In genomic region chr14:55052496-55052895, GRCm38 (mm10) we compare ENCODE assay signal across 8 mouse cellular contexts. TPM values are rescaled to one million over a fixed set of nuclear protein-coding genes. Genes with fewer than 3 reads are reported as not detected.
DNase-seq lines count a peak whose midpoint lies in the region; TF ChIP-seq lines count a peak whose summit lies in the region.

No protein-coding gene starts in this region.

- intact Hi-C loops in left cerebral cortex, adult 2 months (cut with DNase I) = loop anchor here (2.0 kb wide), 1 partner anchor 20 kb away; no protein-coding TSS in a partner anchor

- peak overlapping the region; percentile 8; the same call in 1 of the 2 replicates for H3K27ac ChIP-seq in left cerebral cortex, adult 2 months

- no peak for TF ChIP-seq CTCF in left cerebral cortex, adult 2 months (IDR thresholded peaks at IDR 0.05)

- DNase-seq in adrenal gland, postnatal 14 days = peak; percentile 27
- DNase-seq in adrenal gland, adult 18-20 months (ENCODE audit: low spot score in 2 of 2) = no peak
- peak; percentile 64 for DNase-seq in 416B (ENCODE audit: low read depth)
- peak; percentile 70 to 94 for DNase-seq in cerebellum, postnatal 4 days (ENCODE audit: low spot score in 2 of 2)
- peak; percentile 71 to 74 for DNase-seq in left cerebral cortex, adult 2 months (ENCODE audit: extremely low spot score in 1 of 2, low spot score in 2 of 2)
- no peak for DNase-seq in testis, postnatal 14 days (ENCODE audit: low spot score)
- DNase-seq in thymus, postnatal 0 days (ENCODE audit: low spot score) = no peak
- DNase-seq in urinary bladder, adult 18-20 months (ENCODE audit: low spot score in 2 of 2) = no peak

- H3K4me3 ChIP-seq in left cerebral cortex, adult 2 months = no peak overlapping the region

RNA-seq across cellular contexts. Expression of gene Ngdn, which starts 37.2 kb away (rescaled TPM):
- 34.5 and 39.2 TPM in 2 replicates for total RNA-seq in adrenal gland, postnatal 14 days (2021)
- 10 to 100 TPM; 38.2 to 43.2 TPM for total RNA-seq in adrenal gland, adult 18-20 months (2021)
- 10 to 100 TPM; 26.7 to 30.7 TPM for total RNA-seq in left cerebral cortex, adult 2 months (2021)
- 128 and 129 TPM in 2 replicates for polyA plus RNA-seq in thymus, postnatal 0 days (2015; fragmentation: Nextera tagmentation; extraction: Ambion mirVana)

RNA-seq across cellular contexts. Expression of gene Zfhx2, which starts 39.6 kb away (rescaled TPM):
- total RNA-seq in adrenal gland, postnatal 14 days (2021) = 7.3 and 9.8 TPM in 2 replicates
- 1 to 10 TPM; 6.1 to 7.4 TPM for total RNA-seq in adrenal gland, adult 18-20 months (2021)
- 10 to 100 TPM; 47.0 to 61.6 TPM for total RNA-seq in left cerebral cortex, adult 2 months (2021)
- polyA plus RNA-seq in thymus, postnatal 0 days (2015; fragmentation: Nextera tagmentation; extraction: Ambion mirVana) = 1.1 and 1.5 TPM in 2 replicates

RNA-seq across cellular contexts. Expression of gene Thtpa, which starts 42.1 kb away (rescaled TPM):
- 11.3 and 15.8 TPM in 2 replicates for total RNA-seq in adrenal gland, postnatal 14 days (2021)
- 10 to 100 TPM; 10.9 to 12.0 TPM for total RNA-seq in adrenal gland, adult 18-20 months (2021)
- 10 to 100 TPM; 18.1 to 22.8 TPM for total RNA-seq in left cerebral cortex, adult 2 months (2021)
- 9.8 and 10.3 TPM in 2 replicates for polyA plus RNA-seq in thymus, postnatal 0 days (2015; fragmentation: Nextera tagmentation; extraction: Ambion mirVana)

RNA-seq across cellular contexts. Expression of gene Ap1g2, which starts 53.9 kb away (rescaled TPM):
- 26.6 and 36.1 TPM in 2 replicates for total RNA-seq in adrenal gland, postnatal 14 days (2021)
- 10 to 100 TPM; 25.8 to 29.4 TPM for total RNA-seq in adrenal gland, adult 18-20 months (2021)
- 1 to 10 TPM; 7.7 to 9.5 TPM for total RNA-seq in left cerebral cortex, adult 2 months (2021)
- polyA plus RNA-seq in thymus, postnatal 0 days (2015; fragmentation: Nextera tagmentation; extraction: Ambion mirVana) = 32.0 and 38.3 TPM in 2 replicates

RNA-seq across cellular contexts. Expression of gene Myh7, which starts 58.1 kb away (rescaled TPM):
- 0.11 TPM in 1 of 2 replicates, not detected in the other for total RNA-seq in adrenal gland, postnatal 14 days (2021)
- total RNA-seq in adrenal gland, adult 18-20 months (2021) = under 1 TPM in 1 of 2 experiments, not detected in 1; 0.42 TPM
- 10 to 100 TPM; 22.1 to 24.2 TPM for total RNA-seq in left cerebral cortex, adult 2 months (2021)
- polyA plus RNA-seq in thymus, postnatal 0 days (2015; fragmentation: Nextera tagmentation; extraction: Ambion mirVana) = 0.49 and 0.55 TPM in 2 replicates

Comparison
In these comparisons a context has a peak if more than half of its experiments do, and no peak if none do; other contexts are left out.
1. DNase-seq: peak in adrenal gland, postnatal 14 days (single experiment), 416B (single experiment), cerebellum, postnatal 4 days (2 of 2) and left cerebral cortex, adult 2 months (2 of 2); none in adrenal gland, adult 18-20 months (0 of 2), testis, postnatal 14 days (single experiment), thymus, postnatal 0 days (single experiment) and urinary bladder, adult 18-20 months (0 of 2).